Mouse (Mus musculus): ENCODE results near the gene Tmem217.

Gene Tmem217

DNA sequence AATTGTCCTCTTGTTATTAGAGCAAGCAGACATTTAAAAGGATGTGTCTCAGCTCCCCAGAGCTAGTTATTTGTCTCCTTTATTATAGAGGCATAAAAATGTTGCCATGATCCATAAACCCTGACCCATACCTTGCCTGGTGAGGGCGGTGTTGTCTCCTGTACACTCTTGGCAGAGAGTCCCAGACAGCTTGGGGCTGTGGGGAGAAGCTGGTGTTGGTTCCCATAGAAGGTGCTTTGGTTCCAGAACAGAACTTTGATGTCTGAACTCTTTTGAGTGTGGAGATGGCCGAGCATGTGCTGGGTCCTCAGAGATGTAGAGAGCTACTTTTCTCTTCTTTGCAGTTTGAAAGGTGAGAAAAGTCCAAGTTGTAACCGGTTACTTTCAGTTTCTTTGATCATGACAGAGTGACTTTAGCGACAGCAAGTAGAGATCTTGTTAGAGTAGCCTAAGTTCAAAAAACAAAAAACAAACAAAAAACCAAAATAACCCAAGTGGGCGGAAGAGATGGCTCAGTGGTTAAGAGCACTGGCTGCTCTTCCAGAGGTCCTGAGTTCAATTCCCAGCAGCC is at the start of gene Tmem217:
TSS of gene Tmem217 (minus strand) at position 224 of the 571 bp plus-strand sequence.
- no peak for DNase-seq (ENCODE audit: low read depth, low spot score)

GRCm38 (mm10) chr17:29601391-29601790 is 49.2 kb upstream of the Tmem217 start:
- no peak for DNase-seq (ENCODE audit: low read depth, low spot score)

GRCm38 (mm10) chr17:29599537-29599936 is 47.4 kb upstream of the Tmem217 start:
- no peak for DNase-seq (ENCODE audit: low read depth, low spot score)

DNA sequence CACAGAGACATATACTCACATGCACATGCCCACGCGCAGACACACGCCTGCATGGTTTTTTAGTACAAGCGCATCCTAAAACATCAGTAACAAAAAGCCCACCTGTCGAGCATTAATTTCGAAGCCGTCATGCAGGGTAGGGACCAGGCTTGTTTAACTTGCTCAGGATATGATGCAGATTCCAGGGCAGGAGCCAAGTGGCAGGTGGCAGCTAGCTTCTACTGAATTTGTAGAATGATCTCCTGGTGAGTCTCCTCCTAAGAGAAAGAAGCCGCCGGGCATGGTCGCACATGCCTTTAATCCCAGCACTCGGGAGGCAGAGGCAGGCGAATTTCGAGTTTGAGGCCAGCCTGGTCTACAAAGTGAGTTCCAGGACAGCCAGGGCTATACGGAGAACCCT is 46.9 kb upstream of the Tmem217 start:
- DNase-seq (ENCODE audit: low read depth, low spot score), result no peak

DNA sequence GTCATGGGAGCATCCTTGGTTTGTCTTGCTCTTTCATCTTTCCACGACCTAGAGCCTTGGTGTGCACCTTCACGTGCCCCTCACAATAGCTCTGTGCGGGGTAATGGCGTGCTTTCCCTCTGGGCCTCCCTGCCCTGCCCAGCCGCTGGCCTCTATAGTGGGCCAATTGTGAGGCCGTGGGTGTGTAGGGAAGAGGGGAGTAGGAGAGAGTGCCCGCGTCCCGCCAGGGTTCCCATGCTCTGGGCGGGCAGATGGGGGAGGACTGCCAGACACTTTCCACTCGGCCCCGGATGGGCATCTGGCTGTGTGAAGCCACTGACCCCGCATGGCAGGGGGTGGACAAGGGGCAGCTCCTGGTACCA is 44.6 kb upstream of the Tmem217 start:
- no peak for DNase-seq (ENCODE audit: low read depth, low spot score)

DNA sequence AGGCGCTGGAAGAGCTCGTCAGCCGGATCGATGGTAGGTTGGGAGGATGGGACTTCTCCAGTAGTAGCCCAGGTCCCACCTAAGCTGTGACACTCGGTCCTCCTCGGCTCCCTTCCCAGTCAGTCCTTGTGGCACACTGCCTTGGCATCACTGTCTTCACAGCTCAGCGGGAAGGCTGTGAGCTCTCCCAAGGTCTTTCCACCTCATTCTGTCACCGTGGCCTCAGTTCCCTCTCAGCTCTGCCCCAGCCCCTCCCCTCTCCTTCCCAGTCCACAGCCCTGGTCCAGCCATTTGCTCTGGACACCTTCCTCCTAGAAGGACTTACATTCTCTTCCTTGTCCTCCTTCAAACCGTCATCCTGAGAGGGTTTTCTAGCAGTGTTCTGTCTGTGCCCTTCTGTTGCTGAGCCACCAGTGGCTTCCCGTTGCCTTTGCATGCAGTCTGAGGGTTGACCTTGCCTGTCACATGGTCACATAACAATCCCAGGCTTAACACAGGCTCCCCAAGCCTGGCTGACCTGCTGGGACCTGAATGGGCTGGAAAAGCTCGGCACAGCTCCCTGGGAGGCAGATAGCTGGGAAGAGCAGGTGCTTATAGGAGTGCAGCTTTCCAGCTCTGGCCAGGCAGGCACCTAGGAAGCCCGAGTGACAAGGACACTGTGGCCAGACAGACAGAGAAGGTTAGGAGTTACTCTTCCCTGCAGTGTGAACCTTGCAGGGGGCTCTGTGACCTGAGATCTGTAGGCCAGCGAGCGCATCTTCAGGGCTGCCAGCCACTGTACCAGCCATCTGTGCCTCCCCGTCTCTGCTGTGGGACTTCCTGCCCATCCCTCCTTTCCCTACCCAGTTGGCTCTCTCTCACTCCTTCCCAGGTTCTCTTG is 43.9 kb upstream of the Tmem217 start:
- DNase-seq (ENCODE audit: low read depth, low spot score), result no peak

DNA sequence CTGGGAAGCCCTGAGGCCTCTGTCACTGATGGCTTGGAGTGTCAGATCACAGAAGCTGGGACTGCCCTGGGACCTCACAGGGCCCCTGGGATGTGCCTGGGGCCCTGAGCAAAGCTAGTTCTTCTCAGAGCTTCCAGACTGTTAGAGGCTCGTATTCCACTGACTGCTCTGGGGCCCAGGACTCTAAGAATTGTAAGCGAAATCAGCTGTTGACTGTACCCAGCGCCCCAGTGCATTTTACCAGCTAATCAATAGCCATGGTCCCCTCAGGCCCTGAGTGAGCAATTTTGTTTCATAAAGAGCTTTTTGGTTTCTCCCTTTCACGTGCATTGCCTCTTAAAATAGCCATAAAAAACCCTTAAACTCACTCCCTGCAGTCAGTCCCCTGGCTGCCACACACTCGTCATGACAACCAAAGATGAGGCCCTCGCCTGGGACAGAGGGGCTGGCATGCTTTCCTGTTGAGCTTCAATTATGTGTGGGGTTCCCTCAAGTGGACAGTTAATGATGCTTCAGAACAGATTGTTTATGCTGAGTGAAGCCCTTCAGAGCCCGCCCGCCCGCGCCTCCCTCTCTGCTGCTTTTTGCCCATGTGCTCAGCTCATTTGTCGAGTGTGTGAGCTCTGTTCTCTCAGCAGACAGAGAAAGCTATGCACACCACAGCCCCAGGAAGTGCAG is 37.2 kb upstream of the Tmem217 start:
- peak; percentile 16 for DNase-seq (ENCODE audit: low read depth, low spot score)

GRCm38 (mm10) chr17:29586921-29587320 is 34.7 kb upstream of the Tmem217 start:
- no peak for DNase-seq (ENCODE audit: low read depth, low spot score)

GRCm38 (mm10) chr17:29585446-29585845 is 33.3 kb upstream of the Tmem217 start:
- DNase-seq (ENCODE audit: low read depth, low spot score), result no peak

- no peak for DNase-seq (ENCODE audit: low read depth, low spot score)
These were observed 32.6 kb upstream of the Tmem217 start for GRCm38 (mm10) chr17:29584737-29585136.

DNA sequence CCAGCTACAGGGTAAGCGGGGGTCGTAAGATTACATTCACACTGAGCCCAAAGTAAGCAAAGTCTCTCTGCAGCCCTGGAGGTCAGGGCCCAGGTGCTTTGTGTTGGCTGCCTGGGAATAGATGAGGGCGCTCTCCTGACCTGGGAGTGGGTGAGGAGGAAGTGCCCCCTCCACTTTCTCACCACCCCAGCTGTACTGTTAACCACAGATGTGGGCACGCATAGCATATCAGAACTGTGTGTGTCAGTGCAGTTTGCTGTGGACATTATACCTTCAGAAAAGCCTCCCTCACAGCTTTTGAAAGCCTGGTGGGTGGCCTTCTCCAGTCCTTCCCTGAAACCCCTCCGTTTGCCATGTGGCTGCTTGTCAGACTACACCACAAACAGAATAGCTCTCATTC is 32.1 kb upstream of the Tmem217 start:
- DNase-seq (ENCODE audit: low read depth, low spot score), result no peak

DNA sequence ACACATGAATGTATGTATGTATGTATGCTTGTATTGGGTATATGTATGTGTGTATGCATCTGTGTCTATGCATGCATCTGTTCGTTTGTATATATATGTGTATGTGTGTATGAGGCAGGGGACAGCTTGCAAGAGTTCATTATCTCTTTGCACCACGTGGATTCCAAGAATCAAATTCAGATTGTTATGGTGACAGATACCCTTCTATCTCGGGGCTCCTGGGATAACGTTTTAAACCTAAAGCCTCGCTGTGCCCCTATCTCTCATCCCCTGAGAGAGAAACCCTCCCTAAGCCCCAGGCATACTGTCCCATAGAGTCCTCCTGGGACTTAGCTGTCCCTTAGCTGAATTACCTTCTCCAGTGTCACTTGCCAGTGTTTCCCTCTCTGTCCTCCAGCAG is 31.4 kb upstream of the Tmem217 start:
- no peak for DNase-seq (ENCODE audit: low read depth, low spot score)

DNA sequence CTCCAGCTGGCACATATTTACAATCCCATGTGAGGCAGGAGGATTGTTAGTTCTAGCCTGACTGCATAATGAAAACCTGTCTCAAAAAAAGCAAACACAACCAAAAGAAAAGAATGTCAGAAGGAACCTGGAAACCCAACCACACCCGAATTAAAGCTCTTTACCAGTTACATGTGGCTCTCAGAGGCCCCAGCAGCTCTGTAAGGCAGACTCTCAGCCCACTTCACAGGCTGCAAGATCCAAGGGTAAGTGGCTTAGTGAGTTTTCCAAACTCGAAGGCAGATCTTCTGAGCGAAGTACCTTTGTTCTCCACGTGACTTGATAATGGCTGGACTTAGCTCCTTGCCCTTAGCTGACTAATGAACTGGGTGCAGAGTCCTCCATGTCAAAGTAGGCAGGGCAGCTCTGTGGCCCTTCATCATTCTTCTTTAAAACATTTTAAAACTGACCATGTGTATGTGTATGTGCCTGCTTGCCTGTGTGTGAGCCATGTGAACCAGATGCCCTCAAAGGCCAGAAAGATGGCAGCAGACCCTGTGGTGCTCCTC is 27.5 kb upstream of the Tmem217 start:
- DNase-seq (ENCODE audit: low read depth, low spot score), result no peak

GRCm38 (mm10) chr17:29569831-29570230 is 17.6 kb upstream of the Tmem217 start:
- no peak for DNase-seq (ENCODE audit: low read depth, low spot score)

DNA sequence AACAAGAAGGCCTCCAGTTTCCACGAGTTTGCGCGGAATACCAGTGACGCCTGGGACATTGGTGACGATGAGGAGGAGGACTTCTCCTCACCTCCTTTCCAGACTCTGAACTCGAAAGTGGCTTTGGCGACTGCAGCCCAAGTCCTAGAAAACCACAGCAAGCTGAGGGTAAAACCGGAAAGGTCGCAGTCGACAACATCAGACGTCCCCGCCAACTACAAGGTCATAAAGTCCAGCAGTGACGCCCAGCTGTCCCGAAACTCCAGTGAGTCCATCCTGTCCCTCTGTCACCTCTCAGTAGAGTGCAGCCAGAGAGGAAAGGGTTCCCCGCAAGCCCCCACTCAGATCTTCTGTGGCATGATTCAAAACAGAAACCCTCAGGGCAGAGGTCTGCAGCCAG is 16.2 kb upstream of the Tmem217 start:
- no peak for DNase-seq (ENCODE audit: low read depth, low spot score)

GRCm38 (mm10) chr17:29565521-29565920 is 13.3 kb upstream of the Tmem217 start:
- no peak for DNase-seq (ENCODE audit: low read depth, low spot score)

GRCm38 (mm10) chr17:29558476-29558875 is 6.3 kb upstream of the Tmem217 start:
- DNase-seq (ENCODE audit: low read depth, low spot score), result no peak

DNA sequence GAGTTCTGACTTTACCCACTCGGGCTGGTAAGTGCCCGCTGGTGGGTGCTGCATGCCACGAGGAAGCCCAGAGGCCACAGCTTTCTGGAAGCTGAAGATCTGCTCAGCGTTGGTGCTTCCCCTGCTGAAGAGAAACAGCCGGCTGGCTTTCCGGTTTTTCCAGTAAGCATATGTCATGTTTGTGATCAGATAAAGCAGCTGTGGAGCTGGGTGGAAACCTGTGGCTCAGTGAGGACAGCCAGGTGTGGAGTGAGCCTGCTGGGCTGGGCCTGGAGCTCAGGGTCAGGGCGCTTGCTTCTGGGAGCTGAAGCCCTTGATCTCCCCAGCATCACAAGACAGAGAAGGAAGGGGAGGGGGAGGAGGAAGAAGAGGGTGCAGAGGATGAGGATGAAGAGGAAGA is 4.7 kb upstream of the Tmem217 start:
- no peak for DNase-seq (ENCODE audit: low read depth, low spot score)

DNA sequence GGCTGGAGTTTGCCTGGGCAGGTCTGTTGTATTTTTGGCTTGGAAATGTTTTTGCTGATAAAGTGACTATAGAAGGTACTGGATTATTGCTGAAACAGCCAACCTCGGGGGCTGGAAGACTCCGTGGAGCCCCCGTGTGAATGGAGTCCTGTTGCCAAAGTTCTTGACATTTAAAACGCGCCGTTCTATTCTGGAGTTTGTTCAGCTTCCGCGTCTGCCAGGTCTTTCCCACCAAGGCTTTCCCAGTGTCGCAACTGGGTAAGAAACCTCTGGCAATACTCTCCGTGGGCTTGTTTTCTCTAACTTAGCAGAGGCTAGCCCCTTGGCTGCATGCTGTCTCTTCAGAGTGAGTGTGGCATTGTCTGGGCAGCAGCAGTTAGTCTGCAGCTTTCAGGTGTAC is 4.3 kb upstream of the Tmem217 start:
- DNase-seq (ENCODE audit: low read depth, low spot score), result no peak

DNA sequence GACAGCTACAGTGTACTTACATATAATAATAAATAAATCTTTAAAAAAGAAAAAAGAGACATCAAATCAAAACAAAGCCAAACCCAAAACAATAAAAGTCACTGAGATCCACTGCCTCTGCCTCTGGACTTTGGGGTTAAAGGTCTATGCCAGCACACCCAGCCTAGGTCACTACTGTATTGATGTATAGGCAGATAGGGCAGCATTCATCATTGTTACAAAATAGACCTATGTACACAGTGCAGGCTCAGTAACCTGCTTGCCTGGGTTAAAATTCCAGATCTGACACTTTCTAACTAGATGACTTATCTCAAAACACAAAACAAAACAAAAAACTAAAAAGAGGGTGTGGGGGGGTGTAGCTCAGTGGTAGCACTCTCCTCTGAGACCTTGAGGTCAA is 2.0 kb upstream of the Tmem217 start:
- DNase-seq (ENCODE audit: low read depth, low spot score), result no peak

DNA sequence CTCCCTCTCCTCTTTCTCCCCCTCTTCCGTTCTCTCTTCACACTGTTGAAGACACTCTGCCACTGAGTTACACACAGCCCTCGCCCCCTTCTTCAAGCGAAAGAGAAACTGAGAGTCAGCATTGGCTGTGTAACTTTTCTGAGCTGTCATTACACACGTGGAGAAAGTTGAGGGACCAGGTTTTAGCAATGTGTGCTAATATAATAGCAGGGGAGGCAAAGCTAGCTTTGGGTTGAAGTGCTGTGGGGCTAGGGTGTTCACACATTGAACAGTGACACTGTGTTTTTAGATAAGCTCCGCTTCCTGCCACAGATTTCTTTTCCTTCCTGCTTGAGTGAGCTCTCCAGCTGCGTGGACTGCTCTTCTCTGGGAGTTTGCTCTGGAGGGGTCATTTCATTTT is 1.2 kb downstream of the Tmem217 start:
- no peak for DNase-seq (ENCODE audit: low read depth, low spot score)
